Mouse (Mus musculus): Measurements from ENCODE around the gene Pnrc1.

- TF ChIP-seq CTCF (IDR thresholded peaks at IDR 0.05) (no peak), EP300 (IDR thresholded peaks at IDR 0.05) (no peak)
Measured at GRCm38 (mm10) chr4:33227164-33227563, 62.8 kb downstream of the Pnrc1 start.

All from lung, postnatal 0 days (tissue).